Mouse (Mus musculus) intestine, postnatal 0 days (tissue): ENCODE results near the gene Mvp. TPM values are rescaled to one million over a fixed set of nuclear protein-coding genes. Genes with fewer than 3 reads are reported as not detected.

ENCODE experiments used
- ATAC-seq: fragments of 200-750 bp; cut with Nextera tagmentation; 2 replicates; pipeline ENCODE4 v1.8.0; 2017; ENCODE audit warnings: mild to moderate bottlenecking, moderate TSS enrichment, moderate library complexity
- H3K27ac ChIP-seq: fragments of 300-500 bp; sonication (generic); 2 replicates; pipeline ENCODE4 v1.5.1; 2014; ENCODE audit warnings: mild to moderate bottlenecking, low read depth, low read length, moderate library complexity
- H3K27me3 ChIP-seq: fragments of 300-500 bp; sonication (generic); replicated peaks from 2 replicates; pipeline ENCODE4 v1.6.1; 2014; ENCODE audit warnings: low read length, mixed read lengths; ENCODE audit not compliant: control insufficient read depth, insufficient read depth
- H3K36me3 ChIP-seq: fragments of 300-500 bp; sonication (generic); 2 replicates; pipeline ENCODE4 v1.6.1; 2014; ENCODE audit warnings: mild to moderate bottlenecking, moderate library complexity; ENCODE audit not compliant: control insufficient read depth, insufficient read depth
- H3K4me1 ChIP-seq: fragments of 300-500 bp; sonication (generic); replicated peaks from 2 replicates; pipeline ENCODE4 v1.6.1; 2014; ENCODE audit warnings: antibody characterized with exemption, low read length, mixed read lengths; ENCODE audit not compliant: control insufficient read depth, insufficient read depth
- H3K4me2 ChIP-seq: fragments of 300-500 bp; sonication (generic); replicated peaks from 2 replicates; pipeline ENCODE4 v1.6.1; 2014; ENCODE audit warnings: low read depth, mild to moderate bottlenecking, moderate library complexity
- H3K4me3 ChIP-seq: fragments of 300-500 bp; sonication (generic); 2 replicates; pipeline ENCODE4 v1.5.1; 2014; ENCODE audit warnings: low read depth, low read length
- H3K9ac ChIP-seq: fragments of 300-500 bp; sonication (generic); 2 replicates; pipeline ENCODE4 v1.6.1; 2014; ENCODE audit warnings: mild to moderate bottlenecking, low read depth, low read length
- H3K9me3 ChIP-seq: fragments of 300-500 bp; sonication (generic); 2 replicates; pipeline ENCODE4 v1.6.1; 2016; ENCODE audit warnings: mixed run types; ENCODE audit not compliant: control insufficient read depth
- CTCF ChIP-seq: sonication (generic); IDR thresholded peaks from 2 replicates; pipeline ENCODE4 v1.5.1; 2016; ENCODE audit warnings: low read depth, mild to moderate bottlenecking, control low read depth, antibody characterized with exemption, moderate library complexity
- WGBS: fragments of 180-500 bp; shearing (Covaris S2); extraction: QIAGEN DNeasy Blood & Tissue Kit; methylation state at CpG from one replicate; pipeline ENCODE4 v1.1.7; 2014; 5-methylcytosine and 5-hydroxymethylcytosine counted together
- polyA plus RNA-seq: library from polyadenylated mRNA; unstranded; fragments of >200 nt; fragmentation: Nextera tagmentation; extraction: Ambion mirVana; gene quantifications from 2 replicates; pipeline ENCODE4 v1.2.1, GENCODE M21; 2015

The Mvp gene
- polyA plus RNA-seq, 1 experiment from 2014 or later = 79.8 TPM

GRCm38 (mm10) chr7:126986319-126986718, 28.1 kb downstream of the Mvp start:
- Histone ChIP-seq H3K27me3 (no peaks in the 10 kb centered on the region), H3K27ac (no peak overlapping the region), H3K4me2 (no peak overlapping the region), H3K9me3 (no peaks in the 10 kb centered on the region), H3K9ac (no peak overlapping the region), H3K4me3 (no peak overlapping the region), H3K36me3 (peaks cover 30% of the 10 kb centered on the region), H3K4me1 (no peaks in the 10 kb centered on the region; the same call in 1 of the 2 replicates)
- 35% methylated on average over 9 of the region's 9 CpGs for WGBS
- peak; percentile 75 for ATAC-seq
- TF ChIP-seq CTCF = peak; percentile 85

GRCm38 (mm10) chr7:126984667-126985444, 29.6 kb downstream of the Mvp start:
- Histone ChIP-seq H3K36me3 (peaks cover 33% of the 10 kb centered on the region), H3K9me3 (no peaks in the 10 kb centered on the region), H3K27ac (no peak overlapping the region), H3K4me3 (no peak overlapping the region), H3K9ac (no peak overlapping the region), H3K4me1 (no peaks in the 10 kb centered on the region; the same call in 1 of the 2 replicates), H3K27me3 (no peaks in the 10 kb centered on the region), H3K4me2 (no peak overlapping the region)
- TF ChIP-seq CTCF = no peak
- WGBS = 52% methylated on average over 10 of the region's 10 CpGs
- ATAC-seq = no peak

DNA sequence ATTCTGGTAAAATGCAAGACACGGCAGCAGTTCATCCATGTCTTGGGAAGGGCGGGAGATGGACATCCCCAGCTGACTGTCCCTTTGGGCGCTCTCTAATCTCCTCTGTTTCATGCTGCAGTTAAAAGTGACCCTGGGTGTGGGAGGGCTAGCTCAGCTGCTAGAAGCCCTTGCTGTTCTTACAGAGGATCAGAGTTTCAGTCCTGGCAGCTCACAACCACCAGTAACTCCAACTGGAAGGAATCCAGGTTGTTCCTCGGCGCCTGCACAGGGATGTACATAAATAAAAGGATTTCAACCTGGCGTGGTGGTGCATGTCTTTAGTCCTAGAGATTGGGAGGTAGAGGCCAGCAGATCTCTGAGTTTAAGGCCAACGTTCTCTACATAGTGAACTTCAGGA, 31.3 kb downstream of the Mvp start:
- H3K9me3 ChIP-seq = no peaks in the 10 kb centered on the region
- no peak overlapping the region for H3K4me3 ChIP-seq
- no peak overlapping the region for H3K9ac ChIP-seq
- WGBS = 84% methylated on average over 7 of the region's 7 CpGs
- no peak overlapping the region for H3K4me2 ChIP-seq
- no peaks in the 10 kb centered on the region for H3K27me3 ChIP-seq
- peaks cover 33% of the 10 kb centered on the region for H3K36me3 ChIP-seq
- no peak for TF ChIP-seq CTCF
- H3K27ac ChIP-seq = no peak overlapping the region
- no peak for ATAC-seq
- H3K4me1 ChIP-seq = no peaks in the 10 kb centered on the region; the same call in 1 of the 2 replicates

DNA sequence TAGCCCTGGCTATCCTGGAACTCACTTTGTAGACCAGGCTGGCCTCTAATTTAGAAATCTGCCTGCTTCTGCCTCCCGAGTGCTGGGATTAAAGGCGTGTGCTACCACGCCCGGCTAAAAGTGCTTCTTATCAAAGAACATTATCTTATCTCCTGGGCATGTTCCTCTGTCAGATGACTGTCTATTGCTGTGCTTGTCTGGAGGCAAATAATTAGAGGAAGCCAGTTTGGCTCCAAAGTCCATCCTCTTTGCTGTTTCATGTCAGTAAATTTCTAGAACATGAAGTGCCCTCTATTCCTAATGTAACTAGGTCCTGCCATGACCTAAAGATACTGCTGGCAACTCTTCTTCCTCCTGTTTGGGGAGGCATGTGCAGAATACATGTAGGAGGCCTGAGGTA, 32.4 kb downstream of the Mvp start:
- H3K27me3 ChIP-seq = no peaks in the 10 kb centered on the region
- H3K27ac ChIP-seq = peak overlapping the region; percentile 57; the same call in 1 of the 2 replicates
- no peaks in the 10 kb centered on the region for H3K9me3 ChIP-seq
- peaks cover 27% of the 10 kb centered on the region for H3K36me3 ChIP-seq
- no peak for TF ChIP-seq CTCF
- H3K9ac ChIP-seq = no peak overlapping the region
- WGBS = 56% methylated on average over 4 of the region's 4 CpGs
- peak; percentile 14; the same call in 1 of the 2 replicates for ATAC-seq
- no peaks in the 10 kb centered on the region; the same call in 1 of the 2 replicates for H3K4me1 ChIP-seq
- no peak overlapping the region for H3K4me2 ChIP-seq
- H3K4me3 ChIP-seq = no peak overlapping the region

- H3K9ac ChIP-seq = no peak overlapping the region
- peaks cover 23% of the 10 kb centered on the region for H3K36me3 ChIP-seq
- no peak overlapping the region for H3K4me3 ChIP-seq
- no peak overlapping the region for H3K4me2 ChIP-seq
- TF ChIP-seq CTCF = no peak
- no peaks in the 10 kb centered on the region for H3K9me3 ChIP-seq
- ATAC-seq = no peak
- H3K27ac ChIP-seq = no peak overlapping the region
- H3K27me3 ChIP-seq = no peaks in the 10 kb centered on the region
- no peaks in the 10 kb centered on the region; the same call in 1 of the 2 replicates for H3K4me1 ChIP-seq
- WGBS = 83% methylated on average over 2 of the region's 2 CpGs
Measured at GRCm38 (mm10) chr7:126981601-126982000, 32.8 kb downstream of the Mvp start.

GRCm38 (mm10) chr7:126978841-126979240, 35.6 kb downstream of the Mvp start:
- Histone ChIP-seq H3K4me3 (no peak overlapping the region), H3K27me3 (no peaks in the 10 kb centered on the region), H3K9me3 (no peaks in the 10 kb centered on the region), H3K27ac (no peak overlapping the region; the same call in 1 of the 2 replicates), H3K9ac (no peak overlapping the region), H3K4me1 (peaks cover 7% of the 10 kb centered on the region; the same call in 1 of the 2 replicates), H3K4me2 (no peak overlapping the region), H3K36me3 (peaks cover 23% of the 10 kb centered on the region)
- TF ChIP-seq CTCF = no peak
- ATAC-seq = no peak
- 88% methylated on average over 6 of the region's 6 CpGs for WGBS
